Mouse (Mus musculus) limb, embryonic 11.5 days (tissue): ENCODE data around the gene Ppp2r2d. TPM values are rescaled to one million over a fixed set of nuclear protein-coding genes. Genes with fewer than 3 reads are reported as not detected.

Source experiments
- ATAC-seq: fragments of 200-750 bp; cut with Nextera tagmentation; 2 replicates; pipeline ENCODE4 v1.8.0; 2017; ENCODE audit warnings: low read depth; ENCODE audit not compliant: insufficient number of reproducible peaks, low FRiP score, low TSS enrichment
- DNase-seq: peaks from one replicate; pipeline ENCODE4 v3.0.0-alpha.2; 2015; ENCODE audit warnings: low spot score
- H3K27ac ChIP-seq: fragments of 300-500 bp; sonication (generic); replicated peaks from 2 replicates; pipeline ENCODE4 v1.5.1; 2014; ENCODE audit warnings: low read depth, mild to moderate bottlenecking, low read length
- H3K27me3 ChIP-seq: fragments of 300-500 bp; sonication (generic); 2 replicates; pipeline ENCODE4 v1.6.1; 2014; ENCODE audit warnings: mild to moderate bottlenecking, low read length, mixed read lengths; ENCODE audit not compliant: control insufficient read depth, insufficient read depth
- H3K36me3 ChIP-seq: fragments of 300-500 bp; sonication (generic); 2 replicates; pipeline ENCODE4 v1.6.1; 2014; ENCODE audit warnings: mild to moderate bottlenecking, low read length, moderate library complexity, mixed read lengths; ENCODE audit not compliant: control insufficient read depth, insufficient read depth
- H3K4me1 ChIP-seq: fragments of 300-500 bp; sonication (generic); 2 replicates; pipeline ENCODE4 v1.6.1; 2014; ENCODE audit warnings: low read length, mixed read lengths; ENCODE audit not compliant: control insufficient read depth, insufficient read depth
- H3K4me2 ChIP-seq: fragments of 300-500 bp; sonication (generic); 2 replicates; pipeline ENCODE4 v1.6.1; 2014; ENCODE audit warnings: low read depth, mild to moderate bottlenecking, moderate library complexity; ENCODE audit not compliant: severe bottlenecking
- H3K4me3 ChIP-seq: fragments of 300-500 bp; sonication (generic); 2 replicates; pipeline ENCODE4 v1.5.1; 2014; ENCODE audit warnings: low read depth, low read length
- H3K9ac ChIP-seq: fragments of 300-500 bp; sonication (generic); 2 replicates; pipeline ENCODE4 v1.6.1; 2014; ENCODE audit warnings: mild to moderate bottlenecking, low read length
- H3K9me3 ChIP-seq: fragments of 300-500 bp; sonication (generic); 2 replicates; pipeline ENCODE4 v1.6.1; 2016; ENCODE audit warnings: low read length; ENCODE audit not compliant: control insufficient read depth
- WGBS: fragments of 180-500 bp; shearing (Covaris S2); extraction: QIAGEN DNeasy Blood & Tissue Kit; methylation state at CpG from one replicate; pipeline ENCODE4 v1.1.7; 2014; 5-methylcytosine and 5-hydroxymethylcytosine counted together
- polyA plus RNA-seq: library from polyadenylated mRNA; unstranded; fragments of >200 nt; fragmentation: Nextera tagmentation; extraction: Ambion mirVana; gene quantifications from 2 replicates; pipeline ENCODE4 v1.2.1, GENCODE M21; 2014

The Ppp2r2d gene
- polyA plus RNA-seq: 70.1 and 71.3 TPM in 2 replicates

- H3K9ac ChIP-seq: peak within 1 kb of the TSS; percentile 95
- H3K36me3 ChIP-seq: peaks cover 2% of the 10 kb centered on the region; the same call in 1 of the 2 replicates
- peak within 1 kb of the TSS; percentile 100 for H3K4me3 ChIP-seq
- under 1% methylated on average over 51 of the region's 51 CpGs for WGBS
- DNase-seq: peak; percentile 98
- H3K27ac ChIP-seq: peak within 1 kb of the TSS; percentile 84
- no peaks in the 10 kb centered on the region for H3K27me3 ChIP-seq
- peaks cover 8% of the 10 kb centered on the region; the same call in 1 of the 2 replicates for H3K4me1 ChIP-seq
- H3K9me3 ChIP-seq: no peaks in the 10 kb centered on the region
- peak within 1 kb of the TSS; percentile 77 for H3K4me2 ChIP-seq
- ATAC-seq: peak; percentile 91
Measured at GRCm38 (mm10) chr7:138845544-138846391, at the start of gene Ppp2r2d, which contains the start of gene Mapk1ip1. TSS of gene Ppp2r2d (plus strand) at chr7:138846079. TSS of gene Mapk1ip1 (minus strand) at chr7:138846273.

GRCm38 (mm10) chr7:138803386-138803785, 42.5 kb upstream of the Ppp2r2d start:
- WGBS: 19% methylated on average over 4 of the region's 4 CpGs
- no peak overlapping the region for H3K9ac ChIP-seq
- H3K9me3 ChIP-seq: no peaks in the 10 kb centered on the region; the same call in 1 of the 2 replicates
- no peak overlapping the region for H3K4me3 ChIP-seq
- 0 out of 2 replicates have a peak, but pooled peaks cover 3% of the 10 kb centered on the region for H3K4me1 ChIP-seq
- no peak for ATAC-seq
- no peak overlapping the region for H3K4me2 ChIP-seq
- H3K27ac ChIP-seq: no peak overlapping the region
- no peaks in the 10 kb centered on the region for H3K36me3 ChIP-seq
- no peak for DNase-seq
- H3K27me3 ChIP-seq: no peaks in the 10 kb centered on the region

- Histone ChIP-seq H3K9ac (no peak overlapping the region), H3K27me3 (no peaks in the 10 kb centered on the region), H3K27ac (no peak overlapping the region), H3K4me2 (no peak overlapping the region), H3K36me3 (no peaks in the 10 kb centered on the region), H3K4me3 (no peak overlapping the region), H3K9me3 (no peaks in the 10 kb centered on the region; the same call in 1 of the 2 replicates), H3K4me1 (0 out of 2 replicates have a peak, but pooled peaks cover 3% of the 10 kb centered on the region)
- WGBS: 86% methylated on average over 3 of the region's 3 CpGs
- ATAC-seq: no peak
- no peak for DNase-seq
Measured at GRCm38 (mm10) chr7:138807146-138807545, 38.7 kb upstream of the Ppp2r2d start.

GRCm38 (mm10) chr7:138813213-138813875, 32.5 kb upstream of the Ppp2r2d start:
- no peaks in the 10 kb centered on the region for H3K9me3 ChIP-seq
- H3K9ac ChIP-seq: no peak overlapping the region
- no peak for ATAC-seq
- H3K27me3 ChIP-seq: no peaks in the 10 kb centered on the region
- WGBS: 79% methylated on average over 11 of the region's 11 CpGs
- no peaks in the 10 kb centered on the region for H3K4me1 ChIP-seq
- no peak overlapping the region for H3K4me2 ChIP-seq
- no peak overlapping the region for H3K27ac ChIP-seq
- no peak for DNase-seq
- H3K36me3 ChIP-seq: no peaks in the 10 kb centered on the region
- no peak overlapping the region for H3K4me3 ChIP-seq

GRCm38 (mm10) chr7:138818314-138818713, 27.6 kb upstream of the Ppp2r2d start:
- Histone ChIP-seq H3K9me3 (no peaks in the 10 kb centered on the region), H3K4me3 (no peak overlapping the region), H3K9ac (no peak overlapping the region), H3K4me2 (no peak overlapping the region), H3K27ac (no peak overlapping the region), H3K27me3 (no peaks in the 10 kb centered on the region), H3K36me3 (no peaks in the 10 kb centered on the region), H3K4me1 (no peaks in the 10 kb centered on the region)
- DNase-seq: no peak
- WGBS: 54% methylated on average over 4 of the region's 4 CpGs
- no peak for ATAC-seq

GRCm38 (mm10) chr7:138824423-138824822, 21.5 kb upstream of the Ppp2r2d start:
- no peak overlapping the region for H3K4me2 ChIP-seq
- H3K4me3 ChIP-seq: no peak overlapping the region
- H3K27me3 ChIP-seq: no peaks in the 10 kb centered on the region
- DNase-seq: no peak
- no peaks in the 10 kb centered on the region for H3K9me3 ChIP-seq
- no peaks in the 10 kb centered on the region for H3K4me1 ChIP-seq
- H3K36me3 ChIP-seq: no peaks in the 10 kb centered on the region
- no peak overlapping the region for H3K9ac ChIP-seq
- no peak for ATAC-seq
- H3K27ac ChIP-seq: no peak overlapping the region
- WGBS: 62% methylated on average over 6 of the region's 6 CpGs

GRCm38 (mm10) chr7:138824995-138825756, 20.7 kb upstream of the Ppp2r2d start:
- H3K4me3 ChIP-seq: no peak overlapping the region
- H3K27ac ChIP-seq: no peak overlapping the region
- H3K4me2 ChIP-seq: no peak overlapping the region
- no peak overlapping the region for H3K9ac ChIP-seq
- H3K36me3 ChIP-seq: no peaks in the 10 kb centered on the region
- ATAC-seq (no peak), DNase-seq (no peak)
- no peaks in the 10 kb centered on the region for H3K27me3 ChIP-seq
- 84% methylated on average over 19 of the region's 19 CpGs for WGBS
- H3K9me3 ChIP-seq: no peaks in the 10 kb centered on the region
- H3K4me1 ChIP-seq: no peaks in the 10 kb centered on the region

GRCm38 (mm10) chr7:138827812-138828211, 18.1 kb upstream of the Ppp2r2d start:
- no peak overlapping the region for H3K4me2 ChIP-seq
- 15% methylated on average over 11 of the region's 11 CpGs for WGBS
- H3K4me3 ChIP-seq: no peak overlapping the region
- no peaks in the 10 kb centered on the region for H3K27me3 ChIP-seq
- H3K27ac ChIP-seq: no peak overlapping the region
- no peaks in the 10 kb centered on the region for H3K36me3 ChIP-seq
- ATAC-seq (no peak), DNase-seq (peak; percentile 83)
- H3K9me3 ChIP-seq: no peaks in the 10 kb centered on the region
- H3K4me1 ChIP-seq: no peaks in the 10 kb centered on the region
- no peak overlapping the region for H3K9ac ChIP-seq
